Mouse (Mus musculus) B cell, adult 2 months (primary cell): ENCODE measurements around the gene Cx3cr1.
A peak's percentile ranks its signal among the peaks of the same experiment; 100 is the strongest.

Source experiments
- DNase-seq, 2 experiments: peaks; one replicate each; pipeline ENCODE4 v3.0.0; 2022

Gene Cx3cr1

GRCm38 (mm10) chr9:119852347-119853030 lies 217.2 kb downstream of the Cx3cr1 start:
- peak; percentile 23 to 28 for DNase-seq
